Mouse (Mus musculus) megakaryocyte, embryonic 14.5 days (primary cell): ENCODE data around the gene Gm20388.

Experiments
- FLI1 ChIP-seq: IDR thresholded peaks from 2 replicates; pipeline ENCODE4 v1.6.1; 2012; ENCODE audit warnings: low read length, inconsistent platforms, mixed read lengths
- GATA1 ChIP-seq: IDR thresholded peaks from 3 replicates; pipeline ENCODE4 v1.6.1; 2012; ENCODE audit warnings: mixed read lengths, low read length, inconsistent platforms, borderline replicate concordance

- no peak for TF ChIP-seq FLI1
- TF ChIP-seq GATA1: no peak
Measured at GRCm38 (mm10) chr8:122355642-122356606, 2445.3 kb downstream of the Gm20388 start.
